Mouse (Mus musculus): Measurements from ENCODE around the gene Fuz.

DNA sequence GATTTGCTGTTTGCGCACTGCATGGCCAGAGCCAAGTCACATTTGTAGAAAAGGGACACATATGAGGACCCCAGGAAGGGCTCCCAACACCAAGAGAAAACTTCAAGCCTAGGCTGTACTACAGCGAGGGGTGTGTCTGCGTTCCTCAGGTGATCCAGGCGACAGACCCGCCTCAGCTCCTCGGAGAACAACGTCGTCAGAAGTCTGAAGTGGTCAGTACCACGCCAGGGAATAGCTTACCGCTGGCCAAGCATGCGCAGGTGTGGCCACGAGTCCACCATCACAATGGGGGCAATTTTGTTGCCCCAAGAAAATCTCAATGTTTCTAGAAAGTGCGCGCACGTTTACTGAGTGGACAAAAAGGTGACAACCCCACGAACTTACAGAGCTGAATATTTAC, 27.4 kb upstream of the Fuz start:
- TF ChIP-seq CTCF (IDR thresholded peaks at IDR 0.05; ENCODE audit: extremely low read depth, insufficient read length, insufficient replicate concordance, low read depth, low read length) (no peak), POLR2A (IDR thresholded peaks at IDR 0.05; ENCODE audit: low read depth, low read length) (no peak)
